Mouse (Mus musculus): ENCODE results near the gene Gm10643.

DNA sequence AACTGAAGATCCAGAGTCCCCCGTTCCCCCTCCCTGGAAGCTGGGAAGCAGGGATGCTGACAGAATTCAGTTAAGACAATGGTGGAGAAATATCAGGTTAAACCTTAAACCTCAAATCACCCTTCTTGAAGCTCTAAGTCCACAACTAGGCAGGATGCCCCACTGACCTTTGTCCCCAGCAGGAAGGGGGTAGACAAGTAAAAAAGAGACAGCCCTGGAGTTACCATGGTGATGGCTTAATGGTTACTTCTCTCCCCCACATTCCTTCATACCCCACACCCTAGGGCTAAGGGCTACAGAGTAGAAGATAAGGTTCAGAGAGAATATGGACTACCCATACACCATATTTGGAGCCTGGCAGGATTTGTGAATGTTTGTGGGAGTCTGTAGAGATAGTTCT lies 41.3 kb downstream of the Gm10643 start:
- TF ChIP-seq USF1 (IDR thresholded peaks at IDR 0.05; ENCODE audit: low read depth) (no peak), CTCF (IDR thresholded peaks at IDR 0.05; ENCODE audit: control insufficient read depth, insufficient read depth, insufficient read length) (no peak)

Measured in C2C12 (cell line).